Mouse (Mus musculus) forebrain, postnatal 0 days (tissue): ENCODE results near the gene Rgl3. TPM values are rescaled to one million over a fixed set of nuclear protein-coding genes. Genes with fewer than 3 reads are reported as not detected.

Source experiments
- ATAC-seq: fragments of 200-750 bp; cut with Nextera tagmentation; 2 replicates; pipeline ENCODE4 v1.8.0; 2017; ENCODE audit warnings: mild to moderate bottlenecking, moderate library complexity
- DNase-seq: peaks from one replicate; pipeline ENCODE4 v3.0.0-alpha.2; 2015
- H3K27ac ChIP-seq: fragments of 300-500 bp; sonication (generic); 2 replicates; pipeline ENCODE4 v1.5.1; 2014; ENCODE audit warnings: low read depth, mild to moderate bottlenecking, antibody characterized with exemption, low read length, moderate library complexity, mixed read lengths
- H3K27me3 ChIP-seq: fragments of 300-500 bp; sonication (generic); 2 replicates; pipeline ENCODE4 v1.6.1; 2014; ENCODE audit warnings: mild to moderate bottlenecking, low read length, mixed read lengths; ENCODE audit not compliant: insufficient read depth
- H3K36me3 ChIP-seq: fragments of 300-500 bp; sonication (generic); 2 replicates; pipeline ENCODE4 v1.6.1; 2014; ENCODE audit warnings: mild to moderate bottlenecking, moderate library complexity; ENCODE audit not compliant: insufficient read depth
- H3K4me1 ChIP-seq: fragments of 300-500 bp; sonication (generic); 2 replicates; pipeline ENCODE4 v1.6.1; 2014; ENCODE audit warnings: antibody characterized with exemption; ENCODE audit not compliant: insufficient read depth
- H3K4me2 ChIP-seq: fragments of 300-500 bp; sonication (generic); 2 replicates; pipeline ENCODE4 v1.6.1; 2014; ENCODE audit warnings: low read depth, mild to moderate bottlenecking, moderate library complexity
- H3K4me3 ChIP-seq: fragments of 300-500 bp; sonication (generic); 2 replicates; pipeline ENCODE4 v1.5.1; 2014; ENCODE audit warnings: low read depth, low read length, mixed read lengths
- H3K9ac ChIP-seq: fragments of 300-500 bp; sonication (generic); 2 replicates; pipeline ENCODE4 v1.6.1; 2014; ENCODE audit warnings: mild to moderate bottlenecking
- H3K9me3 ChIP-seq: fragments of 300-500 bp; sonication (generic); 2 replicates; pipeline ENCODE4 v1.6.1; 2016; ENCODE audit warnings: low read length
- CTCF ChIP-seq: sonication (generic); IDR thresholded peaks from 2 replicates; pipeline ENCODE4 v1.5.1; 2016; ENCODE audit warnings: antibody characterized with exemption, control low read depth, low read depth
- WGBS: fragments of 180-500 bp; shearing (Covaris S2); extraction: QIAGEN DNeasy Blood & Tissue Kit; methylation state at CpG from one replicate; pipeline ENCODE4 v1.1.7; 2014; 5-methylcytosine and 5-hydroxymethylcytosine counted together
- polyA plus RNA-seq: library from polyadenylated mRNA; unstranded; fragments of >200 nt; fragmentation: Nextera tagmentation; extraction: Ambion mirVana; gene quantifications from 2 replicates; pipeline ENCODE4 v1.2.1, GENCODE M21; 2015
- total RNA-seq: library from RNA; depleted of rRNA; stranded (reverse); fragments of >200 nt; gene quantifications from 2 replicates; pipeline ENCODE4 v1.2.3, GENCODE M21; 2014

Gene Rgl3
- total and polyA plus RNA-seq, 2 experiments from 2014 or later, result 0.24 to 1.0 TPM

DNA sequence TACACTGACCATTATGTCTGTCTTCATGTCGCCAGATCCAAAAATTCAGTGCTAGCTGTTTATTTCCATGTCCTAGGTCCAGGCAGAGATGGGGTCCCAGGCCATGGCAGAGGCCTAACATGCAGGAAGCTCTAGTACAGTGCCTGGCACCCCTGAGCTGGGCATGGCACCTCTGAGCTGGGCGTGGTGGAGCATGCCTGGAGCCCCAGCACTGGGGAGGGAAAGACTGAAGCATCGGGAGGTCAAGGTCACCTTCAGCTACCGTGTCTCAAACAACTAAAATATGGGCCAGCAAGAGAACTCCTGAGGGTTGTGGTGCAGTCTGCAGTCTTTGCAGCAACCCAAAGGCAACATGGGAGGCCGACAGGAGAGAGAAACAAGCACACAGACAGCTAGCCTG is 30.9 kb downstream of the Rgl3 start:
- Histone ChIP-seq H3K4me2 (no peak overlapping the region), H3K9ac (no peak overlapping the region), H3K4me1 (peaks cover 21% of the 10 kb centered on the region), H3K36me3 (no peaks in the 10 kb centered on the region; the same call in 1 of the 2 replicates), H3K27me3 (peaks cover 24% of the 10 kb centered on the region), H3K27ac (no peak overlapping the region), H3K9me3 (no peaks in the 10 kb centered on the region), H3K4me3 (no peak overlapping the region)
- WGBS, result 87% methylated on average over 5 of the region's 5 CpGs
- no peak for TF ChIP-seq CTCF
- DNase-seq (no peak), ATAC-seq (no peak)

DNA sequence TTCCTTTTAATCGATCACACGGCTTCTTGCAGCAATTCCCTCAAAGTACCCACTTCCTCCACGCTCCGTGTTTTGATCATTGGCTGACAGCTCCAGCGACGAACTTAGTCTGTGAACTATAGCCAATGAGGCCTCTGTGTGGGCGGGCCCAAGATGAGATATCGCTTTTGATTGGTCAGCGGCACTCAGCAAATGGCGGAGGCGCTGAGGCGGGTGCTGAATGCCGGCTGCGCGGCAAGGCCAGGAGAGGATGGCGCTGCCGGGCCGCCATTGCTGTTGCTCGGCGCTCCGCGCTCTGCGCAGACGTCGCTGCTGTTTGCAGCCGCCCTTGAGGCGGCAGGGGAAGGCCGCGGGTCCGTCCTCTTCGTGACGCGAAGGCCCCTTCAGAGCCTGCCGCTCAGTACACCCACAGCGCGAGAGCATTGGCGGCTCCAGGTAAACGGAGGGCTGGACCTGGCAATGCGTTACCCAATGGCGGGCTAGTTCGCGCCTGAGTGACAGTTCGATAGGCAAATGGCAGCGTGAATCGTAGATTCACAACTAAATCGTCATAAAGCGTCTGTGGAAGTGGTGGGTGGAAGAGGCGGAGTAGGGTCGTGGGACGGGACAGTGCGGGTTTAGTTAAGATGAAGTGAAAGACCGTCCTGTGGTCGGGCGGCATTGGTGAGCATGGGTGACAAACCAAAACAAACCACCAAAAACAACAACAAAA is 33.5 kb downstream of the Rgl3 start, which contains the start of gene Swsap1:
Swsap1 (plus strand) TSS at position 186 of the 712 bp plus-strand sequence.
- H3K9me3 ChIP-seq, result no peaks in the 10 kb centered on the region
- DNase-seq (peak; percentile 100), ATAC-seq (peak; percentile 97)
- peak within 1 kb of the TSS; percentile 65 for H3K4me2 ChIP-seq
- no peaks in the 10 kb centered on the region; the same call in 1 of the 2 replicates for H3K36me3 ChIP-seq
- peak within 1 kb of the TSS; percentile 96 for H3K27ac ChIP-seq
- H3K4me1 ChIP-seq, result peaks cover 17% of the 10 kb centered on the region
- H3K9ac ChIP-seq, result peak within 1 kb of the TSS; percentile 83
- H3K27me3 ChIP-seq, result peaks cover 8% of the 10 kb centered on the region
- H3K4me3 ChIP-seq, result peak within 1 kb of the TSS; percentile 58
- 0 out of 2 replicates have a peak, but pooled peaks have one; percentile 5 for TF ChIP-seq CTCF
- WGBS, result under 1% methylated on average over 54 of the region's 54 CpGs

DNA sequence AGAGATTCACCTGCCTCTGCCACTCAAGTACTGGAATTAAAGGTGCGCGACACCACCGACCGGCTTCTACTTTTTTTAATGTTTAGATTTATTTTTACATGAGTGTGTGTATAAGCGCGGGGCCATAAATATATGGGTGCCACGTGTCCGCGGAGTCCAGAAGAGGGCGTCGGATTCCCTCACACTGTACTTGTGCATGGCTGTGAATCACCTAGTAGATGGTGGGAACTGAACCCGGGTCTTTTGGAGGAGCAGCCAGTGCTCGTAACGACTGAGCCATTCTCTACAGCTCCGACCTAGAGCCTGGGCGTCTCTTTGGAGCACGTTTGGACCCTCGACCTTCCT is 34.0 kb downstream of the Rgl3 start:
- peak overlapping the region; percentile 83 for H3K9ac ChIP-seq
- no peaks in the 10 kb centered on the region; the same call in 1 of the 2 replicates for H3K36me3 ChIP-seq
- H3K27me3 ChIP-seq, result peaks cover 3% of the 10 kb centered on the region; the same call in 1 of the 2 replicates
- peaks cover 17% of the 10 kb centered on the region for H3K4me1 ChIP-seq
- H3K4me2 ChIP-seq, result peak overlapping the region; percentile 65
- TF ChIP-seq CTCF, result peak; percentile 49
- 2% methylated on average over 18 of the region's 18 CpGs for WGBS
- peak overlapping the region; percentile 96 for H3K27ac ChIP-seq
- H3K4me3 ChIP-seq, result peak overlapping the region; percentile 58
- ATAC-seq (peak; percentile 28), DNase-seq (no peak)
- H3K9me3 ChIP-seq, result no peaks in the 10 kb centered on the region

DNA sequence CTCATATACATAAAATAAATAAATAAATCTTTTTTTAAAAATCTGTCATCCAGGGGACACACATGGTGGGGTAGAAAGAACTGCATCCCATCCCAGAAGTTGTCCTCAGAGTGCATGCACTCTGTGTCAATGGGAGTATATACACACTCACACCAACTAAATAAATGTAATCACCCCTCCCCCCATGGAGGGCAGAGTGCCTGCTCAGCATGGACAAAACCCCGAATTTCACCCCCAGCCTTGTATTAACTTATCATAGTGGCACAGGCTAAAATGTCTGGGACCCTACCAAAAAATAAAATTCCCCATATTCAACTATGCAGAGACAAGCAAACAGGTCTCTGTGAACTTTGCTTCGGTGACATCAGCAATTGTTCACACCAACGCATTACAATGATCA is 34.6 kb downstream of the Rgl3 start:
- no peaks in the 10 kb centered on the region; the same call in 1 of the 2 replicates for H3K36me3 ChIP-seq
- H3K4me3 ChIP-seq, result no peak overlapping the region
- H3K9me3 ChIP-seq, result no peaks in the 10 kb centered on the region
- WGBS, result 71% methylated on average over 3 of the region's 3 CpGs
- TF ChIP-seq CTCF, result no peak
- H3K27me3 ChIP-seq, result no peaks in the 10 kb centered on the region
- ATAC-seq (no peak), DNase-seq (no peak)
- no peak overlapping the region for H3K27ac ChIP-seq
- H3K4me1 ChIP-seq, result peaks cover 17% of the 10 kb centered on the region
- no peak overlapping the region; the same call in 1 of the 2 replicates for H3K4me2 ChIP-seq
- H3K9ac ChIP-seq, result no peak overlapping the region

DNA sequence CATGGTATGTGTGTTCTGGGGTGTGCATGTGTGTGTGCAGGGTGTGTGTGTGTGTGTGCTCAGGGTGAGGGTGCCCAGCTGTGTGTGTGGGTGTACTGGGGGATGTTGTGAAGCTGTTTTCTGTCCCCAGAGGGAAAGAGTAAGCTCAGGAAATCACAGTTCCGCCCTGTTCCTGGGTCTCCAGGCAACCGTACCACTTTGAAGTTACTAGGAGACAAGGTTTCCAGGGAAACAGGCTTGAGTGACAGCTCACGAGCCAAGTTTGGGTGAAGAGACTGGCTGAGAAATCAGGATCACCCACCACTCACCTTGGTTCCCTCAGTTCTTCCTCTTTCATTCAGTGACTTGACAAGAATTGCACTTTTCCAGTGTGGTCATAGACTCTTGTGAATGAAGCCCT is 35.6 kb downstream of the Rgl3 start:
- H3K4me3 ChIP-seq, result no peak overlapping the region
- DNase-seq (peak; percentile 86), ATAC-seq (peak; percentile 40)
- H3K27ac ChIP-seq, result peak overlapping the region; percentile 57
- H3K4me2 ChIP-seq, result no peak overlapping the region
- no peaks in the 10 kb centered on the region; the same call in 1 of the 2 replicates for H3K36me3 ChIP-seq
- TF ChIP-seq CTCF, result no peak
- no peaks in the 10 kb centered on the region for H3K9me3 ChIP-seq
- H3K27me3 ChIP-seq, result no peaks in the 10 kb centered on the region
- 8% methylated on average over 3 of the region's 3 CpGs for WGBS
- H3K9ac ChIP-seq, result no peak overlapping the region
- peaks cover 17% of the 10 kb centered on the region for H3K4me1 ChIP-seq

DNA sequence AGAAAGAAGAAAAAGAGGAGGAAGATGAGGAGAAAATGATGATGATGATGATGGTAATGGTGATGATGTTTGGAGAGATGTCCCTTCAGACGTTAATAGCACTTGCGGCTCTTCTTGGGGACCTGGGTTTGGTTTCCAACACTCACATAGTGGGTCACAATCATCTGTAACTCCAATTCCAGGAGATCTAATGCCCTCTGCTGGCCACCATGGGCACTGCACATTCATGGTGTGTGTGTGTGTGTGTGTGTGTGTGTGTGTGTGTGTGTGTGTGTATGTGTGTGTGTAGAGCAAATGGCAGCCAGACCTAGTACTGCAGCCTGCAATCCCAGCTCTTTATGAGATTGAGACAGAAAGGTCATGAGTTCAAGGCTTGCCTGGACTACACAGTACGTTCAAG is 37.3 kb downstream of the Rgl3 start:
- no peak overlapping the region for H3K4me3 ChIP-seq
- no peak overlapping the region for H3K9ac ChIP-seq
- peak; percentile 62 for TF ChIP-seq CTCF
- no peak for ATAC-seq
- no peaks in the 10 kb centered on the region for H3K9me3 ChIP-seq
- 82% methylated on average over 3 of the region's 3 CpGs for WGBS
- H3K36me3 ChIP-seq, result peaks cover 9% of the 10 kb centered on the region
- no peaks in the 10 kb centered on the region for H3K27me3 ChIP-seq
- no peak overlapping the region for H3K27ac ChIP-seq
- DNase-seq, result no peak
- H3K4me2 ChIP-seq, result no peak overlapping the region
- H3K4me1 ChIP-seq, result peaks cover 17% of the 10 kb centered on the region

DNA sequence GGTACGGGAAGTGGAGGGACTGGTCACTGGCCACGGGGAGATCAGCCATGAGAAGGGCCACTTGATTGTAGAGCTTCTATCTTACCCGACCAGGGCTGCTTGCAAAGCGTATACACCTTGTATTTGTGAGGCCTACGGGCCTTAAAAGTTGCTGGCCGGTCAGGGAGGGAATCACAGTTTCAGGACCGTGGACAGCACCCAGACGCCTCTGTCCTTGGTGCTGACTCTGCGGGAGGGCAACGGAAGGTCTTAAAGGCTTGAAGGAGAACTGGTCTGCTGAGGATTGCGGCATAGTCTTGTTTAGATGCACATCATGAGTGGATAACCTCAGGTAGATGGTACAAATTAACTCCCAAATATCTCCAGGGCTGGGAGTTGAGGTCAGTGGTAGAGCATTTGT is 38.9 kb downstream of the Rgl3 start:
- Histone ChIP-seq H3K27ac (no peak overlapping the region), H3K9ac (no peak overlapping the region), H3K9me3 (no peaks in the 10 kb centered on the region), H3K4me3 (no peak overlapping the region), H3K36me3 (peaks cover 15% of the 10 kb centered on the region), H3K4me1 (peaks cover 14% of the 10 kb centered on the region), H3K4me2 (no peak overlapping the region), H3K27me3 (no peaks in the 10 kb centered on the region)
- DNase-seq (no peak), ATAC-seq (no peak)
- WGBS, result 21% methylated on average over 11 of the region's 11 CpGs
- no peak for TF ChIP-seq CTCF
